Mouse (Mus musculus): ENCODE results near the gene Mpc1.

- TF ChIP-seq POLR2A (IDR thresholded peaks at IDR 0.05; ENCODE audit: extremely low read depth, insufficient read depth, low read length), result no peak
- TF ChIP-seq CTCF (IDR thresholded peaks at IDR 0.05; ENCODE audit: low read depth, low read length), result no peak
Measured at GRCm38 (mm10) chr17:8285056-8285455, 2.4 kb downstream of the Mpc1 start.

All from liver, adult 2 months (tissue).